Mouse (Mus musculus) spleen, postnatal 36 days (tissue): ENCODE data around the gene Kank2.

Experiments used
- DNase-seq, 2 experiments: peaks; one replicate each; pipeline ENCODE4 v3.0.0; 2022; ENCODE audit warnings: low spot score in 2 of 2, mixed read lengths in 1 of 2

Kank2 gene

GRCm38 (mm10) chr9:21717015-21717414 is 81.5 kb downstream of the Kank2 start:
- no peak for DNase-seq
